Mouse (Mus musculus): Measurements from ENCODE around the gene Osbp. TPM values are rescaled to one million over a fixed set of nuclear protein-coding genes. Genes with fewer than 3 reads are reported as not detected.
"Not testable (repeated sequence)": the region's sequence is repeated elsewhere in the genome, so short reads cannot be mapped to it uniquely, and the experiment has no call there.

Gene Osbp
- polyA plus RNA-seq, 1 experiment = 12.0 TPM

GRCm38 (mm10) chr19:11969155-11970050, 3.7 kb downstream of the Osbp start:
- TF ChIP-seq POLR2A (IDR thresholded peaks at IDR 0.05; ENCODE audit: low read depth, low read length) = no peak
- no peak for TF ChIP-seq CTCF (IDR thresholded peaks at IDR 0.05; ENCODE audit: extremely low read depth, insufficient read length, insufficient replicate concordance, low read depth, low read length)
- WGBS = 63% methylated on average over 9 of the region's 9 CpGs

GRCm38 (mm10) chr19:11973511-11974222, 7.9 kb downstream of the Osbp start:
- Histone ChIP-seq H3K27me3 (ENCODE audit: control insufficient read depth, insufficient read depth, low read length) (no peaks in the 10 kb centered on the region), H3K36me3 (ENCODE audit: control insufficient read depth, insufficient read depth, low read length) (peaks cover 62% of the 10 kb centered on the region), H3K4me1 (ENCODE audit: control insufficient read depth, insufficient read depth, insufficient read length, low read length) (peaks cover 2% of the 10 kb centered on the region; the same call in 1 of the 2 replicates), H3K27ac (ENCODE audit: insufficient read depth, low read depth, low read length) (no peak overlapping the region), H3K4me3 (ENCODE audit: low read depth, low read length) (no peak overlapping the region)
- no peak for TF ChIP-seq POLR2A (IDR thresholded peaks at IDR 0.05; ENCODE audit: low read depth, low read length)
- no peak for TF ChIP-seq CTCF (IDR thresholded peaks at IDR 0.05; ENCODE audit: extremely low read depth, insufficient read length, insufficient replicate concordance, low read depth, low read length)
- 79% methylated on average over 13 of the region's 13 CpGs for WGBS

More at GRCm38 (mm10) chr19:11969155-11970050, 3.7 kb downstream of the Osbp start:
- H3K27ac ChIP-seq (ENCODE audit: insufficient read depth, low read depth, low read length) = no peak overlapping the region
- H3K36me3 ChIP-seq (ENCODE audit: control insufficient read depth, insufficient read depth, low read length) = peaks cover 33% of the 10 kb centered on the region
- no peaks in the 10 kb centered on the region for H3K27me3 ChIP-seq (ENCODE audit: control insufficient read depth, insufficient read depth, low read length)
- 0 out of 2 replicates have a peak, but pooled peaks cover 2% of the 10 kb centered on the region for H3K4me1 ChIP-seq (ENCODE audit: control insufficient read depth, insufficient read depth, insufficient read length, low read length)
- no peak overlapping the region for H3K4me3 ChIP-seq (ENCODE audit: low read depth, low read length)

- no peaks in the 10 kb centered on the region for H3K27me3 ChIP-seq (ENCODE audit: control insufficient read depth, insufficient read depth, low read length)
- WGBS = 65% methylated on average over 2 of the region's 2 CpGs
- H3K36me3 ChIP-seq (ENCODE audit: control insufficient read depth, insufficient read depth, low read length) = peaks cover 67% of the 10 kb centered on the region
- H3K4me3 ChIP-seq (ENCODE audit: low read depth, low read length) = no peak overlapping the region
- no peak for TF ChIP-seq POLR2A (IDR thresholded peaks at IDR 0.05; ENCODE audit: low read depth, low read length)
- no peak for TF ChIP-seq CTCF (IDR thresholded peaks at IDR 0.05; ENCODE audit: extremely low read depth, insufficient read length, insufficient replicate concordance, low read depth, low read length)
- H3K4me1 ChIP-seq (ENCODE audit: control insufficient read depth, insufficient read depth, insufficient read length, low read length) = peaks cover under 1% of the 10 kb centered on the region; the same call in 1 of the 2 replicates
- H3K27ac ChIP-seq (ENCODE audit: insufficient read depth, low read depth, low read length) = no peak overlapping the region
Observed at GRCm38 (mm10) chr19:11974223-11974540, 8.4 kb downstream of the Osbp start.

GRCm38 (mm10) chr19:11975683-11976082, 9.9 kb downstream of the Osbp start:
- Histone ChIP-seq H3K36me3 (ENCODE audit: control insufficient read depth, insufficient read depth, low read length) (peaks cover 77% of the 10 kb centered on the region), H3K27ac (ENCODE audit: insufficient read depth, low read depth, low read length) (no peak overlapping the region), H3K27me3 (ENCODE audit: control insufficient read depth, insufficient read depth, low read length) (no peaks in the 10 kb centered on the region), H3K4me1 (ENCODE audit: control insufficient read depth, insufficient read depth, insufficient read length, low read length) (no peaks in the 10 kb centered on the region; the same call in 1 of the 2 replicates), H3K4me3 (ENCODE audit: low read depth, low read length) (no peak overlapping the region)
- WGBS = 58% methylated on average over 4 of the region's 4 CpGs
- TF ChIP-seq POLR2A (IDR thresholded peaks at IDR 0.05; ENCODE audit: low read depth, low read length) (no peak), CTCF (IDR thresholded peaks at IDR 0.05; ENCODE audit: extremely low read depth, insufficient read length, insufficient replicate concordance, low read depth, low read length) (no peak)

GRCm38 (mm10) chr19:11977363-11977762, 11.6 kb downstream of the Osbp start:
- Histone ChIP-seq H3K4me1 (ENCODE audit: control insufficient read depth, insufficient read depth, insufficient read length, low read length) (no peaks in the 10 kb centered on the region; the same call in 1 of the 2 replicates), H3K4me3 (ENCODE audit: low read depth, low read length) (no peak overlapping the region), H3K36me3 (ENCODE audit: control insufficient read depth, insufficient read depth, low read length) (peaks cover 81% of the 10 kb centered on the region), H3K27ac (ENCODE audit: insufficient read depth, low read depth, low read length) (no peak overlapping the region), H3K27me3 (ENCODE audit: control insufficient read depth, insufficient read depth, low read length) (no peaks in the 10 kb centered on the region)
- TF ChIP-seq CTCF (IDR thresholded peaks at IDR 0.05; ENCODE audit: extremely low read depth, insufficient read length, insufficient replicate concordance, low read depth, low read length) (no peak), POLR2A (IDR thresholded peaks at IDR 0.05; ENCODE audit: low read depth, low read length) (no peak)
- WGBS = 45% methylated on average over 5 of the region's 5 CpGs

- Histone ChIP-seq H3K36me3 (ENCODE audit: control insufficient read depth, insufficient read depth, low read length) (peaks cover 83% of the 10 kb centered on the region), H3K4me3 (ENCODE audit: low read depth, low read length) (no peak overlapping the region), H3K4me1 (ENCODE audit: control insufficient read depth, insufficient read depth, insufficient read length, low read length) (no peaks in the 10 kb centered on the region; the same call in 1 of the 2 replicates), H3K27ac (ENCODE audit: insufficient read depth, low read depth, low read length) (no peak overlapping the region), H3K27me3 (ENCODE audit: control insufficient read depth, insufficient read depth, low read length) (no peaks in the 10 kb centered on the region)
- 84% methylated on average over 4 of the region's 4 CpGs for WGBS
- TF ChIP-seq CTCF (IDR thresholded peaks at IDR 0.05; ENCODE audit: extremely low read depth, insufficient read length, insufficient replicate concordance, low read depth, low read length) (no peak), POLR2A (IDR thresholded peaks at IDR 0.05; ENCODE audit: low read depth, low read length) (no peak)
Observed at GRCm38 (mm10) chr19:11980471-11980870, 14.7 kb downstream of the Osbp start.

- H3K36me3 ChIP-seq (ENCODE audit: control insufficient read depth, insufficient read depth, low read length) = peaks cover 75% of the 10 kb centered on the region
- 83% methylated on average over 5 of the region's 5 CpGs for WGBS
- H3K27me3 ChIP-seq (ENCODE audit: control insufficient read depth, insufficient read depth, low read length); H3K4me1 ChIP-seq (ENCODE audit: control insufficient read depth, insufficient read depth, insufficient read length, low read length); H3K27ac ChIP-seq (ENCODE audit: insufficient read depth, low read depth, low read length); H3K4me3 ChIP-seq (ENCODE audit: low read depth, low read length): not testable (repeated sequence)
Observed at GRCm38 (mm10) chr19:11984614-11985013, 18.9 kb downstream of the Osbp start.
